Mouse (Mus musculus): ENCODE measurements around the gene Xiap.
A peak's percentile ranks its signal among the peaks of the same experiment; 100 is the strongest.

Gene Xiap

DNA sequence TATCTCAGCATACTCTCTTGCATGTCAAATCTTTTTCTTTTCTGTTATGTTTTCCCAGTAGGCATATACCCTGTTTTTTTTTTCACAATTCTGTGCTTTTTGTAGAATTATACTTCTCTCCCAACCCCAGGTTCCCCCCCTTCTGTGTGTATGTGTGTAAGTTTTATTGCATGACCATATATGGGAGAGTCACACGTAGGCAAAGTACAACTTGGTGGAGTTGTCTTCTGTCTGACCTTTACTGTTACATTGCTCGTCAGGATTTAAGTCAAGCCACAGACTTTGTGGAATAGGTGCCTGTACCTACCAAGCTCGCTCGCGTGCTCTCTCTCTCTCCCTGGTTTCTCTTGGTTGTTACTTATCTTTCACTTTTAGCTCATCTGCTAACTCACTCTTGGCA is 28.7 kb downstream of the Xiap start:
- no peak for DNase-seq (ENCODE audit: low spot score)

DNA sequence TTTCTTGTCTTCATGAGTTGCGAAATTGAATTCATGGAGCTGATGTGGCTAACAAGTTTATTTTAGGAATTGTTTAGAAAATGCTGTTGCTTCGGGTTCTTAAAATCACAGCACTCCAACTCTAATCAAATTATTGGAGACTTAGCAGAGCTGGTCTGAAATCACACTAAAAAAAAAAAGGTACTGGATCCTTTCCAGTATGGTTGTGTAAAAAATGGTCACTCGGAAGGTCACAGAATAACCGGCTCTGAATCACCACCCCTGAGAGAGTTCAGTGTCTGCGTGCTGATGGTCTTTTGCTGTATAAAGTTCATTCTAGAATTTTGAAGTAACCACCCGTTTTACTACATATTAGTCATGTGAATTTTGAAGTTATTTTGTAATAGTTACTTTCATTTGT is 47.7 kb downstream of the Xiap start:
- DNase-seq (ENCODE audit: low spot score) = no peak

- no peak for DNase-seq (ENCODE audit: low spot score)
Observed at GRCm38 (mm10) chrX:42110585-42110984, 51.1 kb downstream of the Xiap start.

DNA sequence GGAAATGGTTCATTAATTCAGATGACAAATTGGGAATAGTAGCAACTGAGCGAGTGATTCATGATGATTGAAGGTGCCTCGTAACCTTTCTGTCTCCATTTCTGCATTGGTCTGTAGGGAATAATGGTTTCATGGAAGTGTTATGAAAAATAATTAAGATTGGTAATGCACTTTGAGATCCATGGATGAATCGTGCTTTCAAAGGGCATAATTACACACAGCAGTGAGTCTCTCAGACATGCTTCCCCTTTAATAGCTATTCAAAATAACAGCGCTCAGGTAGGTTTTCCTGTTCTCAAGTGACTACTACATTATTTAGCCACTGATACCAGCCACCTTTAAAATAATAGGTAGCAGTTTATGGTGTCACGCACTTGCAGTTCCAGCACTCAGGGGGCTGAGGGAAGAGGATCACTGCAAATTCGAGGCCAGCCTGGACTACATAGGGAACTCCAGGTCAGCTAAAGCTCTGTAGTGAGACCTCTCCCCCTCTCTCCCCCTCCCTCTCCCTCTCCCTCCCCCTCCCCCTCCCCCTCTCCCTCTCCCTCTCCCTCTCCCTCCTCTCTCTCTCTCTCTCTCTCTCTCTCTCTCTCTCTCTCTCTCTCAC is 60.1 kb downstream of the Xiap start:
- DNase-seq (ENCODE audit: low spot score) = no peak

- no peak for DNase-seq (ENCODE audit: low spot score)
Observed at GRCm38 (mm10) chrX:42124963-42125697, 65.7 kb downstream of the Xiap start.

DNA sequence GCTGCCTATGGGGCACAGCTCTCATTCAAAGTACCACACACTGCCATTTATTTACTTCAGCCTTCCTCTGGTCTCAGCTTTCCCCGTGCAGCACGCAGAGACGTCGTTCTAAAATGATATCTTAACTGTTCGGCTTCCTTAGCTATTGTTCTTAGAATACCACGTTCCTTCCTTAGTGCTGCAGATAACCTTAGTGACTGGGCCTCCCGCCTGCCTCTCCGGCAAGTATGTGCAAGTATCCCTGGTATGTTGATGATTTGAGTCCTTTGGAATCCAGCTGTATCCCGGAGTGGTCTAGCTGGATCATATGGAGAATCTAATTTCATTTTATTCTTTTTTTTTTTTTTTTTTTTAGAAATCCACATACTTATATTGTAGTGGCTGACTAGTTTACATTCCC is 80.4 kb downstream of the Xiap start:
- DNase-seq (ENCODE audit: low spot score) = peak; percentile 8

DNA sequence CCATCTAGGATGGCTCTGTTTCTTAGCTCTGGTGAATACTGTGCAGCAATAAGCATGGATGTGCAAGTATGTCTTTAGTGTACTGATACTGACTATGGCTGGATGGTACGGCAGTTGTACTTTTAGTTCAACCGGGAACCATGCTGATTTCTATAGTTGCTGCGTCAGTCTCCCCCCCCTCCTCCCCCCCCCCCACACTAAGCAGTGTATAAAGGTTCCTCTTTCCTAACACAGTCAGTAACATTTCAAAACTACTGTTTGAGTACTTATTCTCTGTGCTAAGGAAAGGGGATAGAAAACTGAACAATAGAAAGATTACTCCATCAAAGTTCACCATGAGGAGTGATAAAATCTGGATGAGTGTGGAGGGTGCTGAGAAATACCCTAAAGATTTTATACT is 83.1 kb downstream of the Xiap start:
- no peak for DNase-seq (ENCODE audit: low spot score)

- no peak for DNase-seq (ENCODE audit: low spot score)
Observed at GRCm38 (mm10) chrX:42143991-42144390, 84.5 kb downstream of the Xiap start.

DNA sequence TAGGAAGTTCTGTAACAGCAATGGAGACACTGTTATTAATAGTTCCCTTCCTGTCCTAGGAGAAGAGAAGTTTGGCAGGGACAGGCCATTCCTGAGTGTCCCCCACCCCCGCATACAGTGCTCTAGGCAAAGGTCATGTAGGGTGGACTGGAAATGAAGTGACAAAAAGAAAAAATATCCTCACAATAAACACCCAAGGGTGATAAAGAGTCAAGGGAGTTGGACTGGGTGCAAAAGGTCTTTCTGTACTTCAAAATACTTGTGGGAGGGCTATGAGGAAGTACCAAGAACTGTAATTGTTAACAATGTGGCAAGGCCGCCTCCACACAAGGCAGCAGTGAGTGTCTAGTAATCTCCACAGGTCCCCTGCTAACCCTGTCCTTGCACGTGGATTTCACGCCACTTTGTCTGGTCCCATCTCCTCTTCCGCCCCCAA is 88.6 kb downstream of the Xiap start:
- DNase-seq (ENCODE audit: low spot score) = no peak

DNA sequence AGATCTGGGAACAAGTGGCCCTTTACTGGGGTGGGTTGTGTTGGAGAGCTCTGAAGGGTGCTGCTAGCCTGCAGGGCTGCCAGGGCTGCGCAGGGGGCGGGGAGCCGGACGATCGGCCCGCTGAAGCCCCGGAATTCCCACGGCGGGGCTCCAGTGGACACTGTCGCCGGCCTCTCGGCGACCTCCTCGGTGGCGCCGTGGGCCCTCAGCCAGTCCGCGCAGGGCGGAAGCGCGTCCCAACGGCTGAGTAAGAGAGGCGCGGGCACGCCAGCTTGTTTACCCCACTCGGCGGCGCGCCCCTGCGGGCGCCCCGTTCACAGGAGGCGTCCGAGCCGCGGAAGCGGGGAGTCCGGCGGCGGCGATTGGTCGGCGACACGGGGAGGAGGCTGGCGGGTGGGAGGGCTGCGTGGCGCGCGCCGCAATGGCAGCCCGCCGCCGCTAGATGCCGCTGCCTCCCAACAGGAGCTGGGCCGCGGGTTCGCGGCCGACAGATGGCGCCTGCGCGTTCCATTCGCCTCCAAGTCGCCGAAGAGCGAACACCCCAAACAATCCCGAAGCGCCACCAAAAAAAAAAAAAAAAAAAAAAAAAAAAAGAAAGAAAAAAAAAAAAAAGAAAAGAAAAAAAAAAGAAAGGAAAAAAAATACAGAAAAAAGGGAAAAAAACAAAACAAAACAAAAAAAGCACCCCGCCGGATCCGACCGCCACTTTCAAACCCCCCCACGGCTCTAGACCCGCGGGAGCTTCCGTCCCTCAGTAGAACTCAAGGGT is 89.5 kb downstream of the Xiap start, which contains the start of gene Stag2:
Gene Stag2, plus strand, starts transcription at position 530 of the 769 bp plus-strand sequence.
- DNase-seq (ENCODE audit: low spot score) = peak; percentile 82

DNA sequence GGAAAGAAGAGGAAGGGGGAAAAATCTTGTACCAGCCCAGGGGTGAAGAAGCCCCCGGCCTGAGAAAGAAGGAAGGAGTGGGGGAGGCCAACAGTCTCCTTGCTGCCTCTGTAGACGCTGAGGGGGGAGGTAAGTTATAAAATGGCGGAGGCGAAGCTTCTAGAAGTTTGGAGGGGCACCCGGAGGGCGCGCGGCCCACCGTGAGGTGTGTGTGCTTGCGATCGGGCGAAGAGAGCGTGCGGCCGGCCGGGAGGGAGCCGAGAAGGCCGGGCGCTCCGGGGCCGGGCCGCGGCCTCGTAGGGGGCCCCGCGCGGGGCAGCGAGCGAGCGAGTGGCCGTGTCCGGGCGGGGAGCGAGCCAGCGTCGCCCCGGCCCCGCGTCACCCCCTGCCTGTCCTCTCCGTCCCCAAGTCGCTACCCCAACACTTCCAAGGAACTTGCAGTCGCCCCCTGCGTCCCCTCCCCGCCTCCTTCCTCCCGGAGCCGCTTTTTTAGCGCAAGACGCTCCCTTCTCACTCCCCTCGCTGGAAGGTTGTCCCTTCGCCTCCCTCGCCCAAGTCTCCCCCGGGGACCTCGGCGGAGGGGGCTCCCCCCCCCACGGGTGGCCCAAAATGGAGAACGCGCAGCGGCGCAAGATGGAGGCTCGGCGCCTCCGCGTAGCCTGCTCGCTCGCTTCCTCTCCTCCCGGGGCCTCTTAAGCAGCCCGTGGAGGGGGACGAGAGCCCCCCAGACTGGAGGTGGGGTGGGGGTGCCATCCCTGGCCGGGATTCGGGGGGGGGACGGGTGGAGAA is 90.3 kb downstream of the Xiap start:
- DNase-seq (ENCODE audit: low spot score) = peak; percentile 20

GRCm38 (mm10) chrX:42150346-42151023 is 91.0 kb downstream of the Xiap start:
- DNase-seq (ENCODE audit: low spot score) = peak; percentile 86

- DNase-seq (ENCODE audit: low spot score) = peak; percentile 29
Observed at GRCm38 (mm10) chrX:42151024-42151754, 91.7 kb downstream of the Xiap start.

DNA sequence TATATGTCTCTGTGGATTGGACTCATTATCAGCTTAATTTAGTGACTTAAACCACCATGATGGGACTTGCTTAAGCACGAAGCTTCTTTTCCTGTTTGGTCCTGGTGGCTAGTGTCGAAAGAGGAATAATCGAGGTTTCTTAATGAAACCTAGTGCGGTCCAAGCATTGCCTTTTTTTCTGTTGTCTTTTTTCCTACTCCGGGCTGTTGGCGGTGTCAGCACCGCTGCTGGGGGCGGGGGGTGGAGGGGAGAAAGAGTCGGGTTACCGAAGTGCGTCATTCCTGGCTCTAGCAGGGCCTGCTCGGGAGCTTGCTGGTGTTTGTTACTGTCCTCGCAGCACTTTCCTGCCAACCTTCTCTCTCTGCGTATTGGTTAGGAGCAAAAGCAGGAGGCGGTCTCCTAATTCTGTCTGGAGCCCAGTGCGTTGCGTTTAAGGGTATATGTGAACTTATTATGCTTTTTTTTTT is 92.5 kb downstream of the Xiap start:
- DNase-seq (ENCODE audit: low spot score) = peak; percentile 84

- no peak for DNase-seq (ENCODE audit: low spot score)
Observed at GRCm38 (mm10) chrX:42153056-42153455, 93.6 kb downstream of the Xiap start.

Data from embryo, embryonic 10 days (tissue).